Mouse (Mus musculus) liver, embryonic 16.5 days (tissue): Measurements from ENCODE around the gene Ecel1. TPM values are rescaled to one million over a fixed set of nuclear protein-coding genes. Genes with fewer than 3 reads are reported as not detected.

Experiments used
- ATAC-seq: fragments of 200-750 bp; cut with Nextera tagmentation; 2 replicates; pipeline ENCODE4 v1.8.0; 2017; ENCODE audit warnings: low read depth, mild to moderate bottlenecking, moderate number of reproducible peaks, moderate library complexity
- H3K27ac ChIP-seq: fragments of 300-500 bp; sonication (generic); 2 replicates; pipeline ENCODE4 v1.5.1; 2014; ENCODE audit warnings: mild to moderate bottlenecking, low read length
- H3K27me3 ChIP-seq: fragments of 300-500 bp; sonication (generic); 2 replicates; pipeline ENCODE4 v1.6.1; 2014; ENCODE audit warnings: low read depth, low read length, mixed read lengths; ENCODE audit not compliant: control insufficient read depth, insufficient read depth
- H3K36me3 ChIP-seq: fragments of 300-500 bp; sonication (generic); 2 replicates; pipeline ENCODE4 v1.6.1; 2014; ENCODE audit warnings: mild to moderate bottlenecking; ENCODE audit not compliant: control insufficient read depth, insufficient read depth
- H3K4me1 ChIP-seq: fragments of 300-500 bp; sonication (generic); 2 replicates; pipeline ENCODE4 v1.6.1; 2014; ENCODE audit warnings: low read depth, low read length, mixed read lengths; ENCODE audit not compliant: control insufficient read depth
- H3K4me2 ChIP-seq: fragments of 300-500 bp; sonication (generic); 2 replicates; pipeline ENCODE4 v1.6.1; 2014; ENCODE audit warnings: low read depth, low read length, mixed read lengths
- H3K4me3 ChIP-seq: fragments of 300-500 bp; sonication (generic); 2 replicates; pipeline ENCODE4 v1.5.1; 2014; ENCODE audit warnings: low read depth, mild to moderate bottlenecking, low read length
- H3K9ac ChIP-seq: fragments of 300-500 bp; sonication (generic); 2 replicates; pipeline ENCODE4 v1.6.1; 2014; ENCODE audit warnings: low read depth, low read length
- H3K9me3 ChIP-seq: fragments of 300-500 bp; sonication (generic); replicated peaks from 2 replicates; pipeline ENCODE4 v1.6.1; 2016; ENCODE audit warnings: low read length; ENCODE audit not compliant: control insufficient read depth
- WGBS: fragments of 180-500 bp; shearing (Covaris S2); extraction: QIAGEN DNeasy Blood & Tissue Kit; methylation state at CpG from one replicate; pipeline ENCODE4 v1.1.7; 2014; ENCODE audit not compliant: insufficient replicate concordance; 5-methylcytosine and 5-hydroxymethylcytosine counted together
- polyA plus RNA-seq: library from polyadenylated mRNA; unstranded; fragments of >200 nt; fragmentation: Nextera tagmentation; extraction: Ambion mirVana; gene quantifications from 2 replicates; pipeline ENCODE4 v1.2.1, GENCODE M21; 2015

Gene Ecel1
- polyA plus RNA-seq, 1 experiment from 2014 or later: 0.04 TPM

DNA sequence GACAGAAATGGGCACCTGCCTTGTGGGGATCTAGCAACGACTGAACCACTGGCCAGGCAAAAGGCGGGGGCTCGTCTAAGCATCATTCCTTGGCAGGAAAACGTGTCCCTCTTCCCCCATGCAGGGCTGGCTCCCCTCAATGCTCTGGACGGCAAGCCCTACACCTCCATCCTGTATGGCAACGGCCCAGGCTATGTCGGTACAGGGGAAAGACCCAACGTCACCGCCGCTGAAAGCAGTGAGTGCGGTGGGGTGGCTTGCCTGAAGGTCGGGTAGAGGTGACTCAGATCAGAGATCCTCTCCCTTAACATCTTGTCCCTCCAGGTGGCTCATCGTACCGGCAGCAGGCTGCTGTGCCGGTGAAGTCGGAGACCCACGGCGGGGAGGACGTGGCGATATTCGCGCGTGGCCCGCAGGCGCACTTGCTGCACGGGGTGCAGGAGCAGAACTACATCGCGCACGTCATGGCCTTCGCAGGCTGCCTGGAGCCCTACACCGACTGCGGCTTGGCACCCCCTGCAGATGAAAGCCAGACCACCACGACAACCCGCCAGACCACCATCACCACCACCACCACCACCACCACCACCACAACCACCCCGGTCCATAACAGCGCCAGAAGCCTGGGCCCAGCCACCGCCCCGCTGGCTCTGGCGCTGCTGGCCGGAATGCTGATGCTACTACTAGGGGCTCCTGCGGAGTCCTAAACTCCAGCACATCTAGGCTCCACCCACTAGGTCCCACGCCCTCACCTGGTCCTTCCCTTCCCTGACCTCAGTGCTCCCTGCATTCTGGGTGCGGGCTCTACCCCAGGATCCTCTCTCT lies 28.9 kb downstream of the Ecel1 start:
- WGBS: 12% methylated on average over 43 of the region's 43 CpGs
- no peak for ATAC-seq
- H3K9me3 ChIP-seq: no peaks in the 10 kb centered on the region

DNA sequence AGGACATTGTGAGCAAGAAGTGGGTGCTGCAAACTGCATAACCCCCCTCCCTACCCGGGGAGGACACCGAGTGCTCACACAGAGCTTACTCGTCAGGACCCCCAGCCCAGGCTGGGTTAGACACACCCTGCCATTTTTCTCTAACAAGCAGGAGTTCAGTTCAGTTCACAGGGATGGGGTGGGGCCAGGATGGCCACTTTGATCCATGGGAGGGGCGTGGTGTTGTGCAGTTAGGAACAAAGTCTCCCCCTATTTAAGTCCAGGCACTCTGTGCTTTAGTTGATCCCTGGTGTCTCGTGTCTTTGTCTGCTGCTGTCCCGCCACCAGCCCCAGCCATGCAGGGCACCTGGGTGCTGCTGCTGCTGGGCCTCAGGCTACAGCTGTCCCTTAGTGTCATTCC lies 31.6 kb downstream of the Ecel1 start, which contains the start of gene Akp3:
Gene Akp3, plus strand, starts transcription at position 301 of the 400 bp plus-strand sequence.
- WGBS: 63% methylated on average over 6 of the region's 6 CpGs
- no peak within 1 kb of the TSS for H3K4me2 ChIP-seq
- no peaks in the 10 kb centered on the region for H3K36me3 ChIP-seq
- ATAC-seq: no peak
- H3K27ac ChIP-seq: no peak within 1 kb of the TSS
- H3K27me3 ChIP-seq: peaks cover 18% of the 10 kb centered on the region
- H3K4me3 ChIP-seq: no peak within 1 kb of the TSS
- H3K9ac ChIP-seq: no peak within 1 kb of the TSS
- no peaks in the 10 kb centered on the region for H3K9me3 ChIP-seq
- H3K4me1 ChIP-seq: no peaks in the 10 kb centered on the region

More for the DNA sequence above, 28.9 kb downstream of the Ecel1 start:
- Histone ChIP-seq H3K9ac (no peak overlapping the region), H3K27me3 (peaks cover 18% of the 10 kb centered on the region), H3K27ac (no peak overlapping the region), H3K4me1 (no peaks in the 10 kb centered on the region), H3K4me2 (no peak overlapping the region), H3K4me3 (no peak overlapping the region), H3K36me3 (no peaks in the 10 kb centered on the region)

DNA sequence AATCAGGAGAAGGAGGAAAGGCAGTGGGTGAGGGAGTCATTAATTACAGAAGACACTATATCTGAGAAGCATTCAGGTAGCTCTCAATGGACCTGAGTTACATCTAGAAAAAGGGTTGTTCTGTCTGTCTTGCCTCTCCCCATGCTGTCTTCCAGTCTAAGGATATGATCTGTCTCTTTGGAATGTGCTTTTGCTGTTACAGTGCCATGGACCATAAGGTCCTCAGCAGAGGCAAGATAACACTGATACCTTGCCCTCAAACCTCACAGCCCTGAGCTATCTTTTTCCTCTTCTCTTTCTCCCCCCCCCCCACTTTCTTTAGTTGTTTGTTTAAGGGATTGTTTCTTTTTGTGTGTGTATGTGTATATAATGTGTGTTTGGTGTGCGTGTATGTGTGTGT lies 41.5 kb downstream of the Ecel1 start:
- H3K4me2 ChIP-seq: no peak overlapping the region
- no peaks in the 10 kb centered on the region for H3K36me3 ChIP-seq
- ATAC-seq: no peak
- no peaks in the 10 kb centered on the region for H3K9me3 ChIP-seq
- H3K9ac ChIP-seq: no peak overlapping the region
- H3K4me3 ChIP-seq: no peak overlapping the region
- H3K27me3 ChIP-seq: no peaks in the 10 kb centered on the region
- WGBS: 61% methylated on average over 1 of the region's 1 CpGs
- no peak overlapping the region for H3K27ac ChIP-seq
- H3K4me1 ChIP-seq: no peaks in the 10 kb centered on the region

DNA sequence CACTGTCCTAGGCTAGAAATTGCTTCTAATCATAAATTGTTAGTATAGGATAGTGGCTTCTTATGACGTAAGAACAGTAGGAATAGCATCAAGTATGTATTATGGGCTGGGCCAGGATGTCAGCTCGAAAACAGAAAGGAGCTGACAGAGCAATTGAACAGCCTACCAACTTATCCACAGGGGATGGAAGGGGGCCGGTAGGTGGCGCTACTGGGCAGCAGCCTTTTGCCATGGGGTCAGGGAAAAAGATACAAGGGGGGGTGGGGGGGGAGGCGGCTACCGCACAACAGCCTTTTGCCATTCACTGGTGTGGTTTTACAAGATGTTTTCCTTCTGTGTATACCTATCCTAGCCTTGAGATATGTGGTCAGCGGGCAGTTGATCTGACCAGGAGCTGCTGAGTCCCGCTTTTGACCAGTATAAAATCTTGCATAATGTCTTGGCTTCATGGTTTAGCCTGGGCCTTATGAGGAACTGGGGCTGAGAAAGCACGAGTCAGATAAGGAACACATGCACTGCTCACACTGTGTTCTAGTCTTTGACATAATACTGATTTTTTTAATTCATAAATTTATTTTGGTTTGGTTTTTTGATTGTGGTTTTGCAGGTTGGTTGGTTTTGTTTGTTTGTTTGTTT lies 44.5 kb downstream of the Ecel1 start:
- 26% methylated on average over 9 of the region's 9 CpGs for WGBS
- no peak for ATAC-seq

DNA sequence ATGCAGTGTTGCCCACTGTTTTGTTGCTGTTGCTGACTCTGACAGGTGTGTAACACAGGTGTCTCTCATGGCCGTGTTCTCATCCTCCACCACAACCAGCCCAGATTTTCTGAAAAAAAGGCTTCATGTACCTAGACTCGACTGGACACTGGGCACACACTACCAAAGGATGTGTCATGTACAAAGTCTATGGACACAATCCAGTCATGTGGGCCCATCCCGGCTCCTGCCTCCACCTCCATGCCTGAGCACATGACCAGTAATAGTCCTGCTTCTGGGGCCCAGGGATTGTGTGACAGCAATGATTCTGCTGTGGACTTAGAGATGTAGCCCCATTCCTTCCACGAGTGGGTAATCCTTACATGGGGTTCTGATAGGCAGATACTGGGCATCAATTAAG lies 47.8 kb downstream of the Ecel1 start:
- 57% methylated on average over 4 of the region's 4 CpGs for WGBS

More for the DNA sequence above, 44.5 kb downstream of the Ecel1 start:
- Histone ChIP-seq H3K27me3 (no peaks in the 10 kb centered on the region), H3K36me3 (no peaks in the 10 kb centered on the region), H3K9ac (no peak overlapping the region), H3K4me1 (no peaks in the 10 kb centered on the region), H3K9me3 (no peaks in the 10 kb centered on the region), H3K27ac (no peak overlapping the region), H3K4me3 (no peak overlapping the region), H3K4me2 (no peak overlapping the region)

DNA sequence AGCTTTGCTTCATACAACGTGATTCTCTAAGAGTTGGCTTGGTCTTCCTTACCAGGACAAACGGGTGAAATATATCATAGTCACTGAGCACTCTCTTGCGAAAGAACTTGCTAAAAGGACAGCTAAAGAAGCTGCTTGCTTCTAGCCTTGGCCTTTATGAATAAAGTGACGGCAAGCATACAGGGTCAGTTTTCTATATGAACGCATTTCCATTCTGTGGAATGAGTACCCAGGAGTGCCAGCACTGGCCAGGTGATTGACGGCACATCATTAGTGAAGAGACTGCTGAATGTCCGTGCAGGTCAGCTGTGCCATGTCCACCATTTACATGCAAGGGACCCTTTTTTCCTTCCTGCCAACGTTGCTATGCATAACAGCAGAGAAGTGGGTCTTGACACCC lies 49.8 kb downstream of the Ecel1 start:
- no peak for ATAC-seq
- no peak overlapping the region for H3K9ac ChIP-seq
- WGBS: 57% methylated on average over 8 of the region's 8 CpGs
- no peak overlapping the region for H3K4me3 ChIP-seq
- H3K36me3 ChIP-seq: no peaks in the 10 kb centered on the region
- no peak overlapping the region for H3K4me2 ChIP-seq
- H3K4me1 ChIP-seq: no peaks in the 10 kb centered on the region
- no peaks in the 10 kb centered on the region for H3K27me3 ChIP-seq
- H3K9me3 ChIP-seq: no peaks in the 10 kb centered on the region
- no peak overlapping the region for H3K27ac ChIP-seq

More for the DNA sequence above, 47.8 kb downstream of the Ecel1 start:
- no peak for ATAC-seq
- H3K9me3 ChIP-seq: no peaks in the 10 kb centered on the region
- no peak overlapping the region for H3K9ac ChIP-seq
- no peak overlapping the region for H3K4me2 ChIP-seq
- H3K4me3 ChIP-seq: no peak overlapping the region
- H3K36me3 ChIP-seq: no peaks in the 10 kb centered on the region
- H3K4me1 ChIP-seq: no peaks in the 10 kb centered on the region
- no peaks in the 10 kb centered on the region for H3K27me3 ChIP-seq
- no peak overlapping the region for H3K27ac ChIP-seq

DNA sequence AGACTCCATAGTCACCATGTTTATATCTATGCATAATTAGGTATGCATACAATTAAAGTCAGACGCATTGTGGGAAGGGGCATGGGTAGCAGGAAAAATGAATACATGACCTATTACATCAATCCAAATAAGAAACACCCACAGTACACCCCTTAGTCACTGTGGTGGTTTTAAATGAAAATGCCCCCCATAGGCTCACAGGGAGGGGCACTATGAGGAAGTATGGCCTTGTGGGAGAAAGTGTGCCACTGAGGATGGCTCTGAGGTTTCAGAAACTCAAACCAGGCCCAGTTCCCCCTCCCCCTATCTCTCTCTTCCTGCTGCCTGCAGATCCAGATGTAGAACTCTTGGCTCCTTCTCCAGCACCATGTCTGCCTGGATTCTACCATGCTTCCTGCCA lies 52.4 kb downstream of the Ecel1 start:
- H3K4me1 ChIP-seq: no peaks in the 10 kb centered on the region
- no peaks in the 10 kb centered on the region for H3K36me3 ChIP-seq
- no peak overlapping the region for H3K9ac ChIP-seq
- H3K27ac ChIP-seq: no peak overlapping the region
- peaks cover 2% of the 10 kb centered on the region; the same call in 1 of the 2 replicates for H3K27me3 ChIP-seq
- H3K9me3 ChIP-seq: no peaks in the 10 kb centered on the region
- 67% methylated on average over 1 of the region's 1 CpGs for WGBS
- no peak overlapping the region for H3K4me2 ChIP-seq
- ATAC-seq: no peak
- H3K4me3 ChIP-seq: no peak overlapping the region

DNA sequence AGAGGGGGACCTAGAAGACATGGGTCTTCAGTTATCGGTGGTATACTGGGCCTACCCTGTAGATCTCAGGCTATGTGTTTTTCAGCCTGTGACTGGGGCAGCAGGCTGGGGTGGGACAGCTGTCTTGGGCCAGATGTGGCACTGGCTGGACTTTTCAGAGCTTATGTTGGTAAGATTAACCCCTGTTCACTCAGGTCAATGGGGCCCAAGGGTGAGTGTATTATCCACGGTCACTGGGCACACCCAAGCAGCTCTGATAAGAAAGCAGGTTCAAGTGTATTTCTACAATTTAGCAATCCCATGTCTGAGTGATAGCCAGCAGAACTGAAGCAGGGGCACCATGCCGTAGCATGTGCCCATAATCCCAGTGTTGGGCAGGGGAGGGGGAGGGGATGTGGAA lies 54.2 kb downstream of the Ecel1 start:
- 54% methylated on average over 3 of the region's 3 CpGs for WGBS
- H3K4me3 ChIP-seq: no peak overlapping the region
- no peak overlapping the region for H3K4me2 ChIP-seq
- peaks cover 2% of the 10 kb centered on the region; the same call in 1 of the 2 replicates for H3K27me3 ChIP-seq
- H3K9ac ChIP-seq: no peak overlapping the region
- H3K36me3 ChIP-seq: no peaks in the 10 kb centered on the region
- ATAC-seq: no peak
- no peaks in the 10 kb centered on the region for H3K9me3 ChIP-seq
- H3K27ac ChIP-seq: no peak overlapping the region
- H3K4me1 ChIP-seq: no peaks in the 10 kb centered on the region

DNA sequence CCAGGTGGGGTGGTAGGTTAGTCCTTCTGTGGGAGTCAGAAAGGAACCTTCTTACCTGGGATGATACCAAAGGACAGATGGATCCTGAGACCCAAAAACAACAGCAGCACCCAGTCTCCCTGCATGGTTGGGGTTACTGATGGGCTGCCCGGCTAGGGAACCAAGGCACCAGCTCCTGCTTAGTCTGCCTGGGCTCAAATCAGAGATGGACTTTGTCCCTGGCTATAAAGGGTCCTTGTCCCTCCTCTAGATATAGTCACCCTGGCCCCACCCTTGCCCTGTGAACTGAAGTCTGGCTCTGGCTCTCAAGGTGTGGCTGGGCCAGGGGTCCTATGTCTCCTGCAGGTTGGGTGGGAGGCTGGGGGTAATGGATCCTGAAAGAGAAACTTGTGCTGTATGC lies 54.9 kb downstream of the Ecel1 start, which contains the start of gene Alpi:
Gene Alpi, minus strand, starts transcription at position 196 of the 400 bp plus-strand sequence.
- 70% methylated on average over 1 of the region's 1 CpGs for WGBS
- H3K4me2 ChIP-seq: no peak within 1 kb of the TSS
- H3K9ac ChIP-seq: no peak within 1 kb of the TSS
- H3K27ac ChIP-seq: no peak within 1 kb of the TSS
- no peaks in the 10 kb centered on the region for H3K9me3 ChIP-seq
- H3K27me3 ChIP-seq: peaks cover 2% of the 10 kb centered on the region; the same call in 1 of the 2 replicates
- ATAC-seq: no peak
- H3K4me3 ChIP-seq: no peak within 1 kb of the TSS
- H3K4me1 ChIP-seq: no peaks in the 10 kb centered on the region
- H3K36me3 ChIP-seq: no peaks in the 10 kb centered on the region
